Mouse (Mus musculus): ENCODE measurements at regions not wholly inside any gene's neighbourhood (a gene's known extent, or its start where the extent isn't known, plus 50 kb on each side); places are given as distances from the start of the nearest gene placed in this dataset.

DNA sequence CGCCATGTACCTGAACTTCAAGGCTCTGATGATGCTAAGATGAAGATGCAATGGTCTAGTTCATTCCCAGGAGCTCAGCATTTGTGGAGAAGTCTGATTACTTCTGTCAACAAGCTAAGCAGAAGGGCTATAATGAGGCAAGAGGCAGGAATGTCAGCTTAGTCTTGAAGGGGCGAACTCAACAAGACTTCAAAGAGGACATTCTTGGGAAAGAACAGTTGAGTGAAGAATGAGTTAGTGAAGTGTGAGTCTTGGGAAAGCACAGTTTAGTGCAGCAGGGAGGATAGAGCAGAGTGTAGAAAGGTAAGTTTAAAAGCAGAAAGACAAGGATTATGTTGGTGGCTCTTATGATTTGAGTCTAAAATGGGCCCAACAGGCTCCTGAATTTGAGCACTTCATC is 160.5 kb upstream of the Ntf3 start:
- no peaks in the 10 kb centered on the region for H3K27me3 ChIP-seq (ENCODE audit: control insufficient read depth, insufficient read depth, low read length)
- no peaks in the 10 kb centered on the region for H3K36me3 ChIP-seq (ENCODE audit: control insufficient read depth, insufficient read depth, low read length)
- 48% methylated on average over 2 of the region's 2 CpGs for WGBS
- H3K9ac ChIP-seq (ENCODE audit: low read depth, low read length), result no peak overlapping the region
- TF ChIP-seq CTCF (IDR thresholded peaks at IDR 0.05; ENCODE audit: low read depth, low read length) (no peak), POLR2A (IDR thresholded peaks at IDR 0.05; ENCODE audit: extremely low read depth, insufficient read depth, low read length) (no peak)
- H3K27ac ChIP-seq (replicated peaks; ENCODE audit: insufficient read depth, low read depth, low read length), result no peak overlapping the region
- no peaks in the 10 kb centered on the region for H3K79me2 ChIP-seq (ENCODE audit: control insufficient read depth, insufficient read depth, low read length)
- no peaks in the 10 kb centered on the region for H3K4me1 ChIP-seq (ENCODE audit: control insufficient read depth, insufficient read depth, low read length)
- no peak for DNase-seq (ENCODE audit: extremely low read depth, low read depth, low spot score)
- no peak overlapping the region for H3K4me3 ChIP-seq (ENCODE audit: insufficient read depth, low read depth, low read length)

DNA sequence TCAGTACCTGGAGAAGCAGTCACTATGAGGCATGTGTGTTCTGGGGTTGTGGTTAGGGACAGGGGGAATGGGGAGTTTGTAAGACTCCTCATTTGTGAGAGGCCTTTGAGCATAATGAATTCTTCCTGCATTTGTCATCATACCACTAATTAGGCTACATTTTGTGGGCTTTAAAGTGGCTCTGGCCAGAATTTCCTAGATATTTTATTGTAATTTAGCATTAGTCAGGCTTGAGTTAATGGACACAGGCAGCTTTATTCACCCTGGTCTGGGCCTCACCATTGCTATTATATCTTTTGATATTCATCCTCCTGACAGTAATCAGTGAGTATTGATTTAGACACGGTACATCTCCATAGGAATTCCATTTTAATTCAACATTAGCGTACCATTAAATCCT is 151.8 kb upstream of the Ntf3 start:
- no peak for DNase-seq (ENCODE audit: extremely low read depth, low read depth, low spot score)
- Histone ChIP-seq H3K4me1 (ENCODE audit: control insufficient read depth, insufficient read depth, low read length) (no peaks in the 10 kb centered on the region), H3K27ac (replicated peaks; ENCODE audit: insufficient read depth, low read depth, low read length) (no peak overlapping the region), H3K36me3 (ENCODE audit: control insufficient read depth, insufficient read depth, low read length) (no peaks in the 10 kb centered on the region), H3K27me3 (ENCODE audit: control insufficient read depth, insufficient read depth, low read length) (no peaks in the 10 kb centered on the region), H3K9ac (ENCODE audit: low read depth, low read length) (no peak overlapping the region), H3K79me2 (ENCODE audit: control insufficient read depth, insufficient read depth, low read length) (no peaks in the 10 kb centered on the region), H3K4me3 (ENCODE audit: insufficient read depth, low read depth, low read length) (no peak overlapping the region)
- WGBS, result 89% methylated on average over 2 of the region's 2 CpGs
- TF ChIP-seq CTCF (IDR thresholded peaks at IDR 0.05; ENCODE audit: low read depth, low read length) (no peak), POLR2A (IDR thresholded peaks at IDR 0.05; ENCODE audit: extremely low read depth, insufficient read depth, low read length) (no peak)

GRCm38 (mm10) chr6:126310786-126311480 is 144.2 kb upstream of the Ntf3 start:
- Histone ChIP-seq H3K27ac (replicated peaks; ENCODE audit: insufficient read depth, low read depth, low read length) (no peak overlapping the region), H3K27me3 (ENCODE audit: control insufficient read depth, insufficient read depth, low read length) (no peaks in the 10 kb centered on the region), H3K4me3 (ENCODE audit: insufficient read depth, low read depth, low read length) (no peak overlapping the region), H3K79me2 (ENCODE audit: control insufficient read depth, insufficient read depth, low read length) (no peaks in the 10 kb centered on the region), H3K4me1 (ENCODE audit: control insufficient read depth, insufficient read depth, low read length) (no peaks in the 10 kb centered on the region), H3K36me3 (ENCODE audit: control insufficient read depth, insufficient read depth, low read length) (no peaks in the 10 kb centered on the region), H3K9ac (ENCODE audit: low read depth, low read length) (no peak overlapping the region)
- TF ChIP-seq POLR2A (IDR thresholded peaks at IDR 0.05; ENCODE audit: extremely low read depth, insufficient read depth, low read length) (no peak), CTCF (IDR thresholded peaks at IDR 0.05; ENCODE audit: low read depth, low read length) (no peak)
- DNase-seq (ENCODE audit: extremely low read depth, low read depth, low spot score), result no peak
- 78% methylated on average over 3 of the region's 3 CpGs for WGBS

DNA sequence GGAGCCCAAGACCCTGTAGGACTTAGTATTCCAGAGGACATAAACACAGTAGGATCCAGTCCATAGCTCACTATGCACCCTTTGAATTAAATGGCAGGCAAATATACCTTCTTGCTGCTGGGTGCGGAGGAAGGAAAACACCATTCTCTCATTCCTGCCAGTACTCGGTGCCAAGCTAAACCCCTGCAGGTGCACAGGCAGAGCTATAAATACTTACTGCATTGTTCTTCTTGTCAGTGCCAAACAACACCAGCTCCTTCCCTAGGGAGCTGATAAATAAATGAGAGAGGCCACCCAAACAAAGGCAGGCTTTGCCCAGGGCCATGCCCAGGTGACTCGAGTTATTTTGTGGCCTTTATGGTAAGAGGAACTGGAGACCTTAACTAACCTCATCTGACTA is 136.4 kb upstream of the Ntf3 start:
- H3K36me3 ChIP-seq (ENCODE audit: control insufficient read depth, insufficient read depth, low read length), result no peaks in the 10 kb centered on the region
- WGBS, result 49% methylated on average over 3 of the region's 3 CpGs
- DNase-seq (ENCODE audit: extremely low read depth, low read depth, low spot score), result no peak
- H3K27me3 ChIP-seq (ENCODE audit: control insufficient read depth, insufficient read depth, low read length), result no peaks in the 10 kb centered on the region
- no peaks in the 10 kb centered on the region for H3K79me2 ChIP-seq (ENCODE audit: control insufficient read depth, insufficient read depth, low read length)
- no peaks in the 10 kb centered on the region for H3K4me1 ChIP-seq (ENCODE audit: control insufficient read depth, insufficient read depth, low read length)
- TF ChIP-seq POLR2A (IDR thresholded peaks at IDR 0.05; ENCODE audit: extremely low read depth, insufficient read depth, low read length), result no peak
- no peak for TF ChIP-seq CTCF (IDR thresholded peaks at IDR 0.05; ENCODE audit: low read depth, low read length)
- no peak overlapping the region for H3K9ac ChIP-seq (ENCODE audit: low read depth, low read length)
- no peak overlapping the region for H3K27ac ChIP-seq (replicated peaks; ENCODE audit: insufficient read depth, low read depth, low read length)
- no peak overlapping the region for H3K4me3 ChIP-seq (ENCODE audit: insufficient read depth, low read depth, low read length)

DNA sequence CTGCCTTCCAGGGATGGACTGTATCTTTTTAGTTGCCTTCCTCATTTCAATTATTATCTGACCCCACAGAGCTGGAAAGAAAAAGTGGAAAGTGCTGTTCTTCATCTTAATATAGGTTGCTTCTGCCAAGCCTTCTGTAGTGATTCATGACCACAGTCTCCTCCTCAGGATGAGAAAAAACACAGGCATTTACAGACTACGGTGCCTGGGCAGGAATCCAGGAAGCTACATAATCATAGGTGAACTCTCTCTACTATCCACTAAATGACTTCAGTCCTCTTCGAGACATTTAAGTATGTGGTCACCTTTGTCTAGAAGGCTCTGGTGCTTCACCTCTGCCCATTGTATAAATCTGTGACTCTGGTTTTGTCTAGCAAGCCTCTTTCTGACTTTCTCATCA is 124.9 kb upstream of the Ntf3 start:
- Histone ChIP-seq H3K79me2 (ENCODE audit: control insufficient read depth, insufficient read depth, low read length) (no peaks in the 10 kb centered on the region), H3K4me1 (ENCODE audit: control insufficient read depth, insufficient read depth, low read length) (no peaks in the 10 kb centered on the region), H3K36me3 (ENCODE audit: control insufficient read depth, insufficient read depth, low read length) (no peaks in the 10 kb centered on the region), H3K4me3 (ENCODE audit: insufficient read depth, low read depth, low read length) (no peak overlapping the region), H3K9ac (ENCODE audit: low read depth, low read length) (no peak overlapping the region), H3K27ac (replicated peaks; ENCODE audit: insufficient read depth, low read depth, low read length) (no peak overlapping the region), H3K27me3 (ENCODE audit: control insufficient read depth, insufficient read depth, low read length) (no peaks in the 10 kb centered on the region)
- WGBS, result 75% methylated on average over 2 of the region's 2 CpGs
- no peak for DNase-seq (ENCODE audit: extremely low read depth, low read depth, low spot score)
- TF ChIP-seq POLR2A (IDR thresholded peaks at IDR 0.05; ENCODE audit: extremely low read depth, insufficient read depth, low read length), result no peak
- TF ChIP-seq CTCF (IDR thresholded peaks at IDR 0.05; ENCODE audit: low read depth, low read length), result no peak

- H3K27me3 ChIP-seq (ENCODE audit: control insufficient read depth, insufficient read depth, low read length), result no peaks in the 10 kb centered on the region
- no peak overlapping the region for H3K27ac ChIP-seq (replicated peaks; ENCODE audit: insufficient read depth, low read depth, low read length)
- DNase-seq (ENCODE audit: extremely low read depth, low read depth, low spot score), result no peak
- TF ChIP-seq CTCF (IDR thresholded peaks at IDR 0.05; ENCODE audit: low read depth, low read length) (no peak), POLR2A (IDR thresholded peaks at IDR 0.05; ENCODE audit: extremely low read depth, insufficient read depth, low read length) (no peak)
- H3K4me1 ChIP-seq (ENCODE audit: control insufficient read depth, insufficient read depth, low read length), result no peaks in the 10 kb centered on the region
- no peak overlapping the region for H3K4me3 ChIP-seq (ENCODE audit: insufficient read depth, low read depth, low read length)
- WGBS, result 76% methylated on average over 4 of the region's 4 CpGs
- no peaks in the 10 kb centered on the region for H3K79me2 ChIP-seq (ENCODE audit: control insufficient read depth, insufficient read depth, low read length)
- no peaks in the 10 kb centered on the region for H3K36me3 ChIP-seq (ENCODE audit: control insufficient read depth, insufficient read depth, low read length)
- H3K9ac ChIP-seq (ENCODE audit: low read depth, low read length), result no peak overlapping the region
Measured at GRCm38 (mm10) chr6:126287166-126287565, 120.5 kb upstream of the Ntf3 start.
